Mouse (Mus musculus): ENCODE measurements around the gene Sprr2k. TPM values are rescaled to one million over a fixed set of nuclear protein-coding genes. Genes with fewer than 3 reads are reported as not detected.

Sprr2k gene
- not detected for polyA plus RNA-seq (2014; fragmentation: Illumina TruSeq; extraction: RNeasy Lipid Tissue Mini Kit (QIAGEN cat#74804); ENCODE audit: low read depth, low replicate concordance)

GRCm38 (mm10) chr3:92432282-92432681, at the start of gene Sprr2k:
Gene Sprr2k, plus strand, starts transcription at chr3:92432582.

DNA sequence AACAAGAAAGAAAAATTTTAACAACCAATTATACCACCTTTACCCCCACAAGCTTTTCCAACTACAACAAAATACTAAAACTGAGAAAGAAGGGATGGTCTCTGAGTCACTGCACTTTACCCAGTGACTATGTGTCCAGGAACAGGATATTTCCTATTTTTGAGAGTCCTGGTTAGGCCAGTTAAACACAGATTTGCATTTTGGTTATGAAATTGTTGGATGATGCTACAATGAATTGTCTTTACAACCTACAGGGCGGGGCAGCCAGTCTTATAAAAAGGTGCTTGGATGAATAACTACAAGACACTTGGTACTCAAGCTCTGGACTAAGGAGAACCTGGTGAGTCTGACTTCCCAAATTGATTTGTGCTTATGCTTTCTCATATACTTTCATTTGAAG, 47.0 kb upstream of the Sprr2k start, which contains the start of gene Sprr2h:
TSS of gene Sprr2h (plus strand) at position 301 of the 400 bp plus-strand sequence.

GRCm38 (mm10) chr3:92407691-92408090, 24.7 kb upstream of the Sprr2k start, which contains the start of gene Sprr2i:
Gene Sprr2i, plus strand, starts transcription at chr3:92407991.

GRCm38 (mm10) chr3:92417782-92418181, 14.6 kb upstream of the Sprr2k start, which contains the start of gene Sprr2j-ps:
Gene Sprr2j-ps, plus strand, starts transcription at chr3:92418082.

DNA sequence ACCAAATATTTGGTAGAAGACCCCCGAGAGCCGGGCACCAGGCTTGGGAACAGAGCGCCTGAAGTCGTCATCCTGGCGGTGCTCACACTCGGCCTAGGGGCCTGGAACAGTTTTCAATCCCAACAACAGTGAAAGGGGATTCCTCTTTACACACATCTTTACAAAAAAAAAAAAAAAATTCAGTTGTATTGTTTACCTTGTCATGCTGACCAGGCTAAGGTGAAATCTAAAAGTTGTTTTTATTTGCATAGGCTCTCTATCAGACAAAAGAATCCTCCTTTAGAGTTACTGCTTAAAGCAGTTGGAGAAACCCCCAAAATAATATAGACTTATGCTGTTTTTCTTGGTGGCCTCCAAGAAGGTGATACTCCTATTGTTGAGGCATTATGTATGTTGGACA, 3.1 kb upstream of the Sprr2k start, which contains the start of gene Gm9774:
TSS of gene Gm9774 (minus strand) at position 101 of the 400 bp plus-strand sequence.

DNA sequence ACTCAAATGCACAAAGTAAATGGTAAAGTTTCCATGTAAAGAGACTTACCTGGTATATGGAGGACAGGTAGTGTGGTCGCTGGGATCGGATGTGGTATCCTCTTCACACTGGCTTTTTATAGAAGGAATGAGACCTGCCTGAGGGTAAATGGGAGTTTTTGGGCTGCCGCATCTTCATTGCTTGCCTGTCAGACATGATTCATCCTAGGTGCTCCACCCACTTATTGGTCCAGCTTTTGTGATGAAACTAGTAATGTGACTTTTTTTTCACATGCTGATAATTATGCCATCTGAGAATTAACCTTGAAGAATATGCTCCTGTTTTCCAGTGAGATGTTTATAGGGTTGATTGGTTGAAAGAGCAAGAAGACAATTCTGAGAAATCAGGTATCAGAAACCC, 6.3 kb downstream of the Sprr2k start, which contains the start of gene Sprr1b:
TSS of gene Sprr1b (minus strand) at position 101 of the 400 bp plus-strand sequence.

GRCm38 (mm10) chr3:92458620-92459019, 26.2 kb downstream of the Sprr2k start, which contains the start of gene Sprr3:
Gene Sprr3, minus strand, starts transcription at chr3:92458720.

Other genes starting within 250 kb of the Sprr2k start
- gene Sprr2a1, start 216.8 kb upstream of the Sprr2k start, polyA plus RNA-seq (2014; fragmentation: Illumina TruSeq; extraction: RNeasy Lipid Tissue Mini Kit (QIAGEN cat#74804); ENCODE audit: low read depth, low replicate concordance): not detected
- gene Sprr2a2, start 216.7 kb upstream of the Sprr2k start, polyA plus RNA-seq (2014; fragmentation: Illumina TruSeq; extraction: RNeasy Lipid Tissue Mini Kit (QIAGEN cat#74804); ENCODE audit: low read depth, low replicate concordance): not detected
- gene Sprr2a3, start 147.2 kb upstream of the Sprr2k start, polyA plus RNA-seq (2014; fragmentation: Illumina TruSeq; extraction: RNeasy Lipid Tissue Mini Kit (QIAGEN cat#74804); ENCODE audit: low read depth, low replicate concordance): not detected
- not detected for gene Sprr2b, start 116.0 kb upstream of the Sprr2k start, polyA plus RNA-seq (2014; fragmentation: Illumina TruSeq; extraction: RNeasy Lipid Tissue Mini Kit (QIAGEN cat#74804); ENCODE audit: low read depth, low replicate concordance)
- gene Sprr2d, start 93.4 kb upstream of the Sprr2k start, polyA plus RNA-seq (2014; fragmentation: Illumina TruSeq; extraction: RNeasy Lipid Tissue Mini Kit (QIAGEN cat#74804); ENCODE audit: low read depth, low replicate concordance): not detected
- gene Sprr2e, start 80.4 kb upstream of the Sprr2k start, polyA plus RNA-seq (2014; fragmentation: Illumina TruSeq; extraction: RNeasy Lipid Tissue Mini Kit (QIAGEN cat#74804); ENCODE audit: low read depth, low replicate concordance): not detected
- not detected for gene Sprr2f, start 67.4 kb upstream of the Sprr2k start, polyA plus RNA-seq (2014; fragmentation: Illumina TruSeq; extraction: RNeasy Lipid Tissue Mini Kit (QIAGEN cat#74804); ENCODE audit: low read depth, low replicate concordance)
- not detected for gene Sprr2h, start 46.9 kb upstream of the Sprr2k start, polyA plus RNA-seq (2014; fragmentation: Illumina TruSeq; extraction: RNeasy Lipid Tissue Mini Kit (QIAGEN cat#74804); ENCODE audit: low read depth, low replicate concordance)
- not detected for gene Sprr2i, start 24.6 kb upstream of the Sprr2k start, polyA plus RNA-seq (2014; fragmentation: Illumina TruSeq; extraction: RNeasy Lipid Tissue Mini Kit (QIAGEN cat#74804); ENCODE audit: low read depth, low replicate concordance)
- gene Sprr2j-ps, start 14.5 kb upstream of the Sprr2k start, polyA plus RNA-seq (2014; fragmentation: Illumina TruSeq; extraction: RNeasy Lipid Tissue Mini Kit (QIAGEN cat#74804); ENCODE audit: low read depth, low replicate concordance): not detected
- 5.1 TPM for gene Gm9774, start 3.2 kb upstream of the Sprr2k start, polyA plus RNA-seq (2014; fragmentation: Illumina TruSeq; extraction: RNeasy Lipid Tissue Mini Kit (QIAGEN cat#74804); ENCODE audit: low read depth, low replicate concordance)
- gene Sprr1b, start 6.2 kb downstream of the Sprr2k start, polyA plus RNA-seq (2014; fragmentation: Illumina TruSeq; extraction: RNeasy Lipid Tissue Mini Kit (QIAGEN cat#74804); ENCODE audit: low read depth, low replicate concordance): not detected
- gene Sprr3, start 26.1 kb downstream of the Sprr2k start, polyA plus RNA-seq (2014; fragmentation: Illumina TruSeq; extraction: RNeasy Lipid Tissue Mini Kit (QIAGEN cat#74804); ENCODE audit: low read depth, low replicate concordance): not detected
- not detected for gene Sprr1a, start 53.3 kb downstream of the Sprr2k start, polyA plus RNA-seq (2014; fragmentation: Illumina TruSeq; extraction: RNeasy Lipid Tissue Mini Kit (QIAGEN cat#74804); ENCODE audit: low read depth, low replicate concordance)
- gene Sprr4, start 67.9 kb downstream of the Sprr2k start, polyA plus RNA-seq (2014; fragmentation: Illumina TruSeq; extraction: RNeasy Lipid Tissue Mini Kit (QIAGEN cat#74804); ENCODE audit: low read depth, low replicate concordance): not detected
- not detected for gene 2310046K23Rik, start 101.9 kb downstream of the Sprr2k start, polyA plus RNA-seq (2014; fragmentation: Illumina TruSeq; extraction: RNeasy Lipid Tissue Mini Kit (QIAGEN cat#74804); ENCODE audit: low read depth, low replicate concordance)
- not detected for gene Ivl, start 141.2 kb downstream of the Sprr2k start, polyA plus RNA-seq (2014; fragmentation: Illumina TruSeq; extraction: RNeasy Lipid Tissue Mini Kit (QIAGEN cat#74804); ENCODE audit: low read depth, low replicate concordance)
- gene Smcp, start 156.4 kb downstream of the Sprr2k start, polyA plus RNA-seq (2014; fragmentation: Illumina TruSeq; extraction: RNeasy Lipid Tissue Mini Kit (QIAGEN cat#74804); ENCODE audit: low read depth, low replicate concordance): not detected
- gene 2210017I01Rik, start 174.9 kb downstream of the Sprr2k start, polyA plus RNA-seq (2014; fragmentation: Illumina TruSeq; extraction: RNeasy Lipid Tissue Mini Kit (QIAGEN cat#74804); ENCODE audit: low read depth, low replicate concordance): not detected
- not detected for gene Lce6a, start 189.1 kb downstream of the Sprr2k start, polyA plus RNA-seq (2014; fragmentation: Illumina TruSeq; extraction: RNeasy Lipid Tissue Mini Kit (QIAGEN cat#74804); ENCODE audit: low read depth, low replicate concordance)
- gene Lce1a1, start 215.7 kb downstream of the Sprr2k start, polyA plus RNA-seq (2014; fragmentation: Illumina TruSeq; extraction: RNeasy Lipid Tissue Mini Kit (QIAGEN cat#74804); ENCODE audit: low read depth, low replicate concordance): not detected
- not detected for gene Lce1b, start 224.3 kb downstream of the Sprr2k start, polyA plus RNA-seq (2014; fragmentation: Illumina TruSeq; extraction: RNeasy Lipid Tissue Mini Kit (QIAGEN cat#74804); ENCODE audit: low read depth, low replicate concordance)
- gene Lce1a2, start 237.7 kb downstream of the Sprr2k start, polyA plus RNA-seq (2014; fragmentation: Illumina TruSeq; extraction: RNeasy Lipid Tissue Mini Kit (QIAGEN cat#74804); ENCODE audit: low read depth, low replicate concordance): not detected
- gene Lce1c, start 246.7 kb downstream of the Sprr2k start, polyA plus RNA-seq (2014; fragmentation: Illumina TruSeq; extraction: RNeasy Lipid Tissue Mini Kit (QIAGEN cat#74804); ENCODE audit: low read depth, low replicate concordance): not detected